Mouse (Mus musculus) E14TG2a.4 (cell line): Measurements from ENCODE around the gene Zfp28.

Source experiments
- H3K27me3 ChIP-seq: 2 replicates; pipeline ENCODE4 v1.6.1; 2014; ENCODE audit warnings: low read length, control low read depth; ENCODE audit not compliant: insufficient read depth
- H3K36me3 ChIP-seq: 2 replicates; pipeline ENCODE4 v1.6.1; 2014; ENCODE audit warnings: low read length, control low read depth; ENCODE audit not compliant: insufficient read depth
- H3K4me1 ChIP-seq: replicated peaks from 2 replicates; pipeline ENCODE4 v1.6.1; 2014; ENCODE audit warnings: low read depth, low read length, control low read depth
- H3K4me3 ChIP-seq: replicated peaks from 2 replicates; pipeline ENCODE4 v1.5.1; 2014; ENCODE audit warnings: mild to moderate bottlenecking, low read length
- H3K9me3 ChIP-seq: 2 replicates; pipeline ENCODE4 v1.6.1; 2014; ENCODE audit warnings: low read length, control low read depth
- CTCF ChIP-seq: conservative IDR thresholded peaks from 2 replicates; pipeline ENCODE4 v1.5.1; 2014; ENCODE audit warnings: low read length
- NANOG ChIP-seq: IDR thresholded peaks from 2 replicates; pipeline ENCODE4 v1.6.1; 2014; ENCODE audit warnings: borderline replicate concordance, low read length, mixed read lengths
- POU5F1 ChIP-seq: IDR thresholded peaks from 2 replicates; pipeline ENCODE4 v1.6.1; 2014; ENCODE audit warnings: low read length, borderline replicate concordance

Zfp28 gene

DNA sequence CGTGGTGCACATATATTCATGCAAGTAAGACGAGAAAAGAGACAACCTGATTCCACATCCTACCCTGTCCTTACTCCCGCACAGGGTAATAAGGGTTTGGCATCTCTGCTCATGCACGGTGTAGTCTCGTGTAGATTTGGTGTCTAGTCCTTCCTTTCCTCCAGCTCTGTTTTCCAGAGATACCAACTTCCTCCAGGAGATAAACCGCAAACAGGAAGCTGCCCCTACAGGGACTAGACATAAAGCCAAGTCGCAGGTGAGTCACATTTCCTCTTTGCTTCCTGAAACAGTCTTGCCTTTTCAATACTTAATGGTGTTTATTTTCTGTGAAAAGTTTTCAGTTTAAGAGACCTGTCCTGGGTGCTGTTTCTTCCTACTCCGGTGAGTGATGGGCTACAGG lies 916 bp downstream of the Zfp28 start:
- Histone ChIP-seq H3K4me1 (peaks cover 20% of the 10 kb centered on the region), H3K9me3 (0 out of 2 replicates have a peak, but pooled peaks cover 4% of the 10 kb centered on the region), H3K27me3 (peaks cover 18% of the 10 kb centered on the region), H3K4me3 (peak overlapping the region; percentile 86), H3K36me3 (peaks cover 11% of the 10 kb centered on the region)
- no peak for TF ChIP-seq POU5F1
- TF ChIP-seq CTCF = no peak
- TF ChIP-seq NANOG = no peak

GRCm38 (mm10) chr7:6386995-6387394 lies 3.9 kb downstream of the Zfp28 start:
- TF ChIP-seq NANOG (no peak), POU5F1 (no peak), CTCF (no peak)
- peaks cover 18% of the 10 kb centered on the region for H3K27me3 ChIP-seq
- H3K36me3 ChIP-seq = 0 out of 2 replicates have a peak, but pooled peaks cover 3% of the 10 kb centered on the region
- no peak overlapping the region for H3K4me3 ChIP-seq
- peaks cover 24% of the 10 kb centered on the region for H3K4me1 ChIP-seq
- 0 out of 2 replicates have a peak, but pooled peaks cover 4% of the 10 kb centered on the region for H3K9me3 ChIP-seq

DNA sequence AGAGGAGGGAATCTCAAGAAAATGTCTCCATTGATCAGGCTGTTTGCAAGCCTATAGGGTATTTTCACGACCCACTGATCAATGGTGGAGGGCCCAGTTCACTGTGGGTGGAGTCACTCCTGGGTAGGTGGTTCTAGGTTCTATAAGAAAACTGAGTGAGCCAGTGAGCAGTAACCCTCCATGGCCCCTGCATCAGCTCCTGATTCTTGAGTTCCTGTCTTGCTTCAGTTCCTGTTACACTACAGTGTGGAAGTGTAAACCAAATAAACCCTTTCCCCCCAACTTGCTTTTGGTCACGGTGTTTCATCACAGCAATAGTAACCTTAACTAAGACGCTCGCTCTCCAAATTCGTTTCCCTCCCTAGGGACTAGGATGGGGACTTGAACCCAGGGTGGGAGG lies 5.9 kb downstream of the Zfp28 start:
- H3K4me3 ChIP-seq = no peak overlapping the region
- H3K27me3 ChIP-seq = peaks cover 12% of the 10 kb centered on the region; the same call in 1 of the 2 replicates
- peaks cover 3% of the 10 kb centered on the region; the same call in 1 of the 2 replicates for H3K36me3 ChIP-seq
- peaks cover 20% of the 10 kb centered on the region for H3K4me1 ChIP-seq
- no peak for TF ChIP-seq CTCF
- no peak for TF ChIP-seq NANOG
- no peak for TF ChIP-seq POU5F1
- H3K9me3 ChIP-seq = 0 out of 2 replicates have a peak, but pooled peaks cover 4% of the 10 kb centered on the region

DNA sequence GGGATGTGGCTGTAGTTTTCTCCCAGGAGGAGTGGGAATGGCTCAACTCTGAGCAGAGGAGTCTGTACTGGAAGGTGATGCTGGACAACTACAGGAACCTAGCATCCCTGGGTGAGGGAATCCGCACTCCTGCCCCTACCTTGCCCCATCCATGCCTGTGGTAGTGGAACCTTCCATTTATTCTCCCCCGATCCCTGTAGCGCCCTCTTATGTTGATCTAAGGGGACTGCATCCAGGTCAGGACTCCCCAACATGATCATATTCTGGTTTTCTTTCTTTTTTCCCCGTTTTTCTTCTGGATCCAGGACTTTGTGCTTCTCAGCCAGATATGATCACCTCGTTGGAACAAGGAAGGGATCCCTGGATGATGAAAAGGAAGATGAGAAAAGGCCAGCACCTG lies 6.4 kb downstream of the Zfp28 start:
- TF ChIP-seq NANOG = no peak
- peak; percentile 67 for TF ChIP-seq CTCF
- H3K9me3 ChIP-seq = 0 out of 2 replicates have a peak, but pooled peaks cover 4% of the 10 kb centered on the region
- H3K27me3 ChIP-seq = peaks cover 8% of the 10 kb centered on the region; the same call in 1 of the 2 replicates
- peaks cover 4% of the 10 kb centered on the region; the same call in 1 of the 2 replicates for H3K36me3 ChIP-seq
- H3K4me3 ChIP-seq = no peak overlapping the region
- H3K4me1 ChIP-seq = peaks cover 19% of the 10 kb centered on the region

- Histone ChIP-seq H3K4me3 (peak within 1 kb of the TSS; percentile 79), H3K36me3 (peaks cover 6% of the 10 kb centered on the region; the same call in 1 of the 2 replicates), H3K9me3 (no peaks in the 10 kb centered on the region), H3K27me3 (no peaks in the 10 kb centered on the region), H3K4me1 (peaks cover 11% of the 10 kb centered on the region)
- no peak for TF ChIP-seq CTCF
- TF ChIP-seq NANOG = no peak
- no peak for TF ChIP-seq POU5F1
Observed at GRCm38 (mm10) chr7:6397996-6398975, 15.2 kb downstream of the Zfp28 start, which contains the start of gene Smim17. Smim17 (plus strand) TSS chr7:6398715.

- H3K4me3 ChIP-seq = no peak within 1 kb of the TSS
- H3K36me3 ChIP-seq = no peaks in the 10 kb centered on the region
- H3K27me3 ChIP-seq = peaks cover 16% of the 10 kb centered on the region
- TF ChIP-seq POU5F1 (no peak), CTCF (no peak), NANOG (no peak)
- H3K9me3 ChIP-seq = no peaks in the 10 kb centered on the region
- H3K4me1 ChIP-seq = 0 out of 2 replicates have a peak, but pooled peaks cover 3% of the 10 kb centered on the region
Observed at GRCm38 (mm10) chr7:6410043-6410442, 26.9 kb downstream of the Zfp28 start, which contains the start of gene Gm20715. Gm20715 (plus strand) TSS chr7:6410277.

DNA sequence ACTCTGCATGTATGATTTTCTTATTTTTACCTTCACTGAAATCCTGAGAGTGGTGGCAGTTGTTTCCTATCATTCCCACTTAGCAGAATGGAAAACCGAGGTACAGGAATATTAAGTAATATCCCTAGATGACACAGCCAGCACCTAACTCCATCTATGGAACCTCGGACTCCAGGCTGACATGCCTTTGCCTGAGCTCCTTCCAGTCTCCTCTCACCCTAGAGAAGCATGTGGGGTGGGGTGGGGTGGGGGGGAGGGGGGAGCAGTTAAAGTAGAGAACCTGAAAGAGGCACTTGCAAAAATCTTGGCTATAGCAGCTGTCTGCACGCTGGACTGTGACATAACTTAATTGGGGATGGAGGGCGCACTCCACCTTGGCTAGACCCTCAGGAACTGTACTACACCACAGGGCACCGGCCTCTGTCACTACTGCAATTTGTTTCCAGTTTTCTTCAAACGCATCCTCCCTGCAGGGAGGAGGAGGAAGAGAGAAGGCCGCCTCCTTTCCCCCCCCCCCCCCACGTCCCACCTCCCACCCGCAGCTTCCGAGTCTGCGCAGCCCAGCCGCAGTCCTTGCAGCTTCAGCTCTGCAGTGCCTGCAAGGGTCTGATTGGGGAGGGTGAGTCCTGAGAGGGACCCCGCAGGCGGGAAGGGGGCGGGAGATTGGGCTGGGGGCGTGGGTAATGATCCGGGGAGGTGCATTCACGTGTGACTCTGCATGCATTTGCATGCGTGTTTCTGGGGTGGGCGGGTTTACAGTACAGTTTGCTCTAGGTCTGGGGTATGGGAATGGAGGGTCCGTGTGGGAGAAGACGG lies 31.7 kb downstream of the Zfp28 start:
- no peaks in the 10 kb centered on the region for H3K36me3 ChIP-seq
- no peaks in the 10 kb centered on the region for H3K9me3 ChIP-seq
- H3K27me3 ChIP-seq = peaks cover 25% of the 10 kb centered on the region
- H3K4me3 ChIP-seq = peak overlapping the region; percentile 49
- peaks cover 9% of the 10 kb centered on the region for H3K4me1 ChIP-seq
- no peak for TF ChIP-seq CTCF
- no peak for TF ChIP-seq POU5F1
- TF ChIP-seq NANOG = no peak

GRCm38 (mm10) chr7:6415442-6415787 lies 32.3 kb downstream of the Zfp28 start:
- TF ChIP-seq NANOG (no peak), CTCF (no peak)
- Histone ChIP-seq H3K36me3 (no peaks in the 10 kb centered on the region), H3K4me3 (peak overlapping the region; percentile 49), H3K4me1 (peaks cover 7% of the 10 kb centered on the region), H3K9me3 (no peaks in the 10 kb centered on the region), H3K27me3 (peaks cover 25% of the 10 kb centered on the region)
